Mouse (Mus musculus) ES-Bruce4 (cell line): ENCODE results near the gene A730009L09Rik.

Experiments
- CTCF ChIP-seq: IDR thresholded peaks from one replicate; pipeline ENCODE4 v1.8.1; 2011; ENCODE audit warnings: low read depth, low read length
- EP300 ChIP-seq: IDR thresholded peaks from 2 replicates; pipeline ENCODE4 v1.6.1; 2011; ENCODE audit warnings: low read depth, low read length; ENCODE audit not compliant: insufficient read depth
- POLR2A ChIP-seq: IDR thresholded peaks from one replicate; pipeline ENCODE4 v1.8.1; 2011; ENCODE audit warnings: low read length; ENCODE audit not compliant: insufficient read depth

GRCm38 (mm10) chr16:84465581-84466165, 49.2 kb upstream of the A730009L09Rik start:
- TF ChIP-seq CTCF (no peak), POLR2A (no peak), EP300 (no peak)
